Mouse (Mus musculus) cerebellum, adult 9-11 months (tissue): ENCODE measurements around the gene Fmnl2.

ENCODE experiments used
- DNase-seq: peaks from one replicate; pipeline ENCODE4 v3.0.0; 2022

Gene Fmnl2

GRCm38 (mm10) chr2:53051502-53051901, 193.8 kb downstream of the Fmnl2 start:
- DNase-seq, result no peak

- DNase-seq, result no peak
Observed at GRCm38 (mm10) chr2:53053714-53054113, 196.1 kb downstream of the Fmnl2 start.

- DNase-seq, result peak; percentile 69
Observed at GRCm38 (mm10) chr2:53056556-53056955, 198.9 kb downstream of the Fmnl2 start.

- DNase-seq, result peak; percentile 65
Observed at GRCm38 (mm10) chr2:53057291-53057690, 199.6 kb downstream of the Fmnl2 start.

- peak; percentile 73 for DNase-seq
Observed at GRCm38 (mm10) chr2:53061363-53062000, 203.8 kb downstream of the Fmnl2 start.

- DNase-seq, result no peak
Observed at GRCm38 (mm10) chr2:53066973-53067372, 209.3 kb downstream of the Fmnl2 start.

- DNase-seq, result peak; percentile 66
Observed at GRCm38 (mm10) chr2:53070607-53071006, 212.9 kb downstream of the Fmnl2 start.

GRCm38 (mm10) chr2:53079693-53080286, 222.1 kb downstream of the Fmnl2 start:
- DNase-seq, result no peak

- DNase-seq, result no peak
Observed at GRCm38 (mm10) chr2:53082045-53082444, 224.4 kb downstream of the Fmnl2 start.

GRCm38 (mm10) chr2:53082501-53082900, 224.8 kb downstream of the Fmnl2 start:
- DNase-seq, result no peak

- DNase-seq, result no peak
Observed at GRCm38 (mm10) chr2:53083241-53083640, 225.6 kb downstream of the Fmnl2 start.

- DNase-seq, result peak; percentile 47
Observed at GRCm38 (mm10) chr2:53085617-53086202, 228.1 kb downstream of the Fmnl2 start.

GRCm38 (mm10) chr2:53088744-53089143, 231.1 kb downstream of the Fmnl2 start:
- DNase-seq, result no peak

GRCm38 (mm10) chr2:53095031-53095430, 237.4 kb downstream of the Fmnl2 start:
- no peak for DNase-seq

- DNase-seq, result no peak
Observed at GRCm38 (mm10) chr2:53095489-53095888, 237.8 kb downstream of the Fmnl2 start.

GRCm38 (mm10) chr2:53100093-53100492, 242.4 kb downstream of the Fmnl2 start:
- DNase-seq, result no peak

GRCm38 (mm10) chr2:53101885-53102740, 244.5 kb downstream of the Fmnl2 start:
- DNase-seq, result no peak

GRCm38 (mm10) chr2:53102901-53103300, 245.2 kb downstream of the Fmnl2 start:
- no peak for DNase-seq

- DNase-seq, result no peak
Observed at GRCm38 (mm10) chr2:53105408-53105807, 247.7 kb downstream of the Fmnl2 start.

- no peak for DNase-seq
Observed at GRCm38 (mm10) chr2:53106056-53106455, 248.4 kb downstream of the Fmnl2 start.

GRCm38 (mm10) chr2:53106472-53106871, 248.8 kb downstream of the Fmnl2 start:
- DNase-seq, result no peak

GRCm38 (mm10) chr2:53108547-53108946, 250.9 kb downstream of the Fmnl2 start:
- no peak for DNase-seq

GRCm38 (mm10) chr2:53121797-53122196, 264.1 kb downstream of the Fmnl2 start:
- peak; percentile 30 for DNase-seq
